Mouse (Mus musculus) neural tube, embryonic 11.5 days (tissue): ENCODE results near the gene Gm20388. TPM values are rescaled to one million over a fixed set of nuclear protein-coding genes. Genes with fewer than 3 reads are reported as not detected.
A peak's percentile ranks its signal among the peaks of the same experiment; 100 is the strongest.

ENCODE experiments used
- ATAC-seq: fragments of 200-750 bp; cut with Nextera tagmentation; 2 replicates; pipeline ENCODE4 v1.8.0; 2017; ENCODE audit warnings: moderate number of reproducible peaks, mild to moderate bottlenecking, moderate TSS enrichment, moderate library complexity; ENCODE audit not compliant: insufficient read depth, low FRiP score, low TSS enrichment
- DNase-seq: peaks from one replicate; pipeline ENCODE4 v3.0.0-alpha.2; 2015; ENCODE audit warnings: low spot score
- H3K27ac ChIP-seq: fragments of 300-500 bp; sonication (generic); 2 replicates; pipeline ENCODE4 v1.5.1; 2014; ENCODE audit warnings: low read depth, mild to moderate bottlenecking, low read length
- H3K27me3 ChIP-seq: fragments of 300-500 bp; sonication (generic); 2 replicates; pipeline ENCODE4 v1.6.1; 2014; ENCODE audit warnings: mild to moderate bottlenecking, low read length, mixed read lengths; ENCODE audit not compliant: control insufficient read depth, insufficient read depth
- H3K36me3 ChIP-seq: fragments of 300-500 bp; sonication (generic); 2 replicates; pipeline ENCODE4 v1.6.1; 2014; ENCODE audit warnings: mild to moderate bottlenecking, low read length, moderate library complexity, mixed read lengths; ENCODE audit not compliant: control insufficient read depth, insufficient read depth
- H3K4me1 ChIP-seq: fragments of 300-500 bp; sonication (generic); 2 replicates; pipeline ENCODE4 v1.6.1; 2014; ENCODE audit warnings: low read length, mixed read lengths; ENCODE audit not compliant: control insufficient read depth, insufficient read depth
- H3K4me2 ChIP-seq: fragments of 300-500 bp; sonication (generic); 2 replicates; pipeline ENCODE4 v1.6.1; 2014; ENCODE audit warnings: low read depth, mild to moderate bottlenecking, moderate library complexity
- H3K4me3 ChIP-seq: fragments of 300-500 bp; sonication (generic); 2 replicates; pipeline ENCODE4 v1.5.1; 2014; ENCODE audit warnings: low read depth, low read length
- H3K9ac ChIP-seq: fragments of 300-500 bp; sonication (generic); 2 replicates; pipeline ENCODE4 v1.6.1; 2014; ENCODE audit warnings: mild to moderate bottlenecking, low read length
- H3K9me3 ChIP-seq: fragments of 300-500 bp; sonication (generic); 2 replicates; pipeline ENCODE4 v1.6.1; 2016; ENCODE audit warnings: low read length; ENCODE audit not compliant: control insufficient read depth
- WGBS: fragments of 180-500 bp; shearing (Covaris S2); extraction: QIAGEN DNeasy Blood & Tissue Kit; methylation state at CpG from one replicate; pipeline ENCODE4 v1.1.7; 2014; 5-methylcytosine and 5-hydroxymethylcytosine counted together
- polyA plus RNA-seq: library from polyadenylated mRNA; unstranded; fragments of >200 nt; fragmentation: Nextera tagmentation; extraction: Ambion mirVana; gene quantifications from 2 replicates; pipeline ENCODE4 v1.2.1, GENCODE M21; 2014

Gm20388 gene
- polyA plus RNA-seq, 1 experiment from 2014 or later: not detected

DNA sequence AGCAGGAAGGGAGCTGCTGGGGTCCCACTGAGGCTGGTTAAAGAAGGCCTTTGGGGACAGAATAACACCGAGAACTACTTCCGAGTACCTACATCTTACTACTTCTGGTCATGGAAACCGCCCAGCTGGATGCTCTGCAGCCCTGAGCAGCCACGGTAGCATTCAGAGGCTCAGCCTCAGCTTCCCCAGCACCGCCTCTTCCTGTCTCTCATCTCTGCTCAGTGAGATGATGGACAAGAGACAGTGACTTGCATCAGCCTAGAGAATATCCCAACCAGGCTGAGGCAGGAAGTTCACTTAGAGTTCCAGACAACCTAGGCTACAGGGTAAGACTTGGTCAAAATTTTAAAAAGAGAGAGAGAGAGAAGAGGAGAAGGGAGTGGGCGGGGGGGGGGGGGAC, 3876.0 kb downstream of the Gm20388 start:
- ATAC-seq: no peak
- Histone ChIP-seq H3K4me1 (0 out of 2 replicates have a peak, but pooled peaks cover under 1% of the 10 kb centered on the region), H3K9me3 (no peaks in the 10 kb centered on the region), H3K36me3 (no peaks in the 10 kb centered on the region), H3K4me2 (no peak overlapping the region), H3K27me3 (no peaks in the 10 kb centered on the region), H3K27ac (no peak overlapping the region), H3K4me3 (no peak overlapping the region), H3K9ac (no peak overlapping the region)
- WGBS: 61% methylated on average over 6 of the region's 6 CpGs
- no peak for DNase-seq

- DNase-seq: no peak
- Histone ChIP-seq H3K9ac (no peak overlapping the region), H3K27ac (no peak overlapping the region), H3K4me3 (no peak overlapping the region), H3K36me3 (no peaks in the 10 kb centered on the region), H3K4me1 (0 out of 2 replicates have a peak, but pooled peaks cover 3% of the 10 kb centered on the region), H3K9me3 (no peaks in the 10 kb centered on the region), H3K4me2 (no peak overlapping the region), H3K27me3 (no peaks in the 10 kb centered on the region)
- 52% methylated on average over 21 of the region's 21 CpGs for WGBS
- ATAC-seq: no peak
Measured at GRCm38 (mm10) chr8:123787254-123787897, 3876.7 kb downstream of the Gm20388 start.

GRCm38 (mm10) chr8:123788416-123789170, 3878.0 kb downstream of the Gm20388 start:
- no peaks in the 10 kb centered on the region for H3K9me3 ChIP-seq
- 52% methylated on average over 14 of the region's 14 CpGs for WGBS
- H3K4me2 ChIP-seq: no peak overlapping the region
- DNase-seq (no peak), ATAC-seq (no peak)
- no peaks in the 10 kb centered on the region for H3K36me3 ChIP-seq
- no peaks in the 10 kb centered on the region for H3K27me3 ChIP-seq
- H3K4me1 ChIP-seq: 0 out of 2 replicates have a peak, but pooled peaks cover 3% of the 10 kb centered on the region
- H3K4me3 ChIP-seq: no peak overlapping the region
- no peak overlapping the region for H3K9ac ChIP-seq
- H3K27ac ChIP-seq: no peak overlapping the region

DNA sequence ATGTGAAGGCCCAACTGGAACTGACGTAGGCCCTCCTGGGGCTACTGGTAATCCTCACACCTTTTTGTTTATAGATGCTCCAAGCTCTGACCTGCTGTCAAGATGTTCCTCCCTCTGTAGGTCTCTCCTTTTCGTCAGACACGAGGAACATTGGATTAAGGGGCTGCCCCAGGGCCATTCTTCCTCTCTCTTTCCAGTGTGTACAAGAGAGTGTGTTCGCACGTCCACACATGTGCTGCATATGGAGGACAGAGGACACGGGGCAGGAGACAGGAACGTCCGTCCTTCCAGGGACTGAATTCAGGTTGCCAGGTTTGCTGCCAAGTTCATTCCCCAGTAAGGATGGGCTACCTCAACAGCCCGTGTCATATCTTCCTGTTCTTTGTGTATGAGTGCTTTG, 3878.8 kb downstream of the Gm20388 start:
- Histone ChIP-seq H3K9me3 (no peaks in the 10 kb centered on the region), H3K4me2 (no peak overlapping the region), H3K27me3 (no peaks in the 10 kb centered on the region), H3K36me3 (no peaks in the 10 kb centered on the region), H3K27ac (no peak overlapping the region), H3K4me3 (no peak overlapping the region), H3K4me1 (0 out of 2 replicates have a peak, but pooled peaks cover 3% of the 10 kb centered on the region), H3K9ac (no peak overlapping the region)
- DNase-seq (no peak), ATAC-seq (no peak)
- WGBS: 78% methylated on average over 9 of the region's 9 CpGs

GRCm38 (mm10) chr8:123789970-123790369, 3879.3 kb downstream of the Gm20388 start:
- H3K9ac ChIP-seq: no peak overlapping the region
- DNase-seq (peak; percentile 89), ATAC-seq (no peak)
- H3K27me3 ChIP-seq: no peaks in the 10 kb centered on the region
- no peak overlapping the region for H3K4me3 ChIP-seq
- WGBS: 1% methylated on average over 4 of the region's 4 CpGs
- H3K4me1 ChIP-seq: 0 out of 2 replicates have a peak, but pooled peaks cover 3% of the 10 kb centered on the region
- no peaks in the 10 kb centered on the region for H3K36me3 ChIP-seq
- no peak overlapping the region for H3K27ac ChIP-seq
- no peaks in the 10 kb centered on the region for H3K9me3 ChIP-seq
- H3K4me2 ChIP-seq: no peak overlapping the region

DNA sequence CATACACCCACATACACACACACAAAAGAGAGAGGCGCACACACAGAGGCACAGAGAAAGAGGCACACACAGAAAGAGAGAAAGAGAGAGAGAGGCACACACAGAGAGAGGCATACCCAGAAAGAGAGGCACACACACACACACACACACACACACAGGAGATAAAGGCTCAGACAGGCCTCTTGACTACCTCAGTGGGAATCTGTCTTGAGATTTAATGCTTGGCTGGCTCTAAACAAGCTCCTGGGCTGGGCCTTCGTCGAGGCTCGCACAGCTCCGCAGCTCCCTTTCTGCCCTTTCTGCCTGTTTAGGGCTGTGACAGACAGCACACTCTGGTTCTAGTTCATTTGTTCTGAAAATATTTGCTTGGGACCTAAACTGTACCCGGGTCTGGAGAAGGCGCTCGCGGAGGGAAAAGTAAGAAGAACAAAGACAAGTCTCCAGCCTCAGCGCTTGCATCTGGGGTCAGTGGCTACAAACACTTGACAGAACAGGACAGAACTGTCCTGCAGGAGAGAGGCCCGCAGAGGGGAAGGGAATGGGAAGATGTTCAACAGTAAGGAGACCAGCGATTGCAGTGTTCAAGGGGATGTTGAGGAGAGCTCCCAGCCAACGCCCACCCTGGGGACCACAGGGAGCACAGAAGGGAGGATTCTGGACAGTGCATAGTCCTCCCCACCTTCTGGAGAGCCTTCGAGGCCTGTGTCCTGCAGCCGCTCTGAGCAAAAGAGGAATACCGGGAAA, 3880.6 kb downstream of the Gm20388 start:
- WGBS: 44% methylated on average over 16 of the region's 16 CpGs
- Histone ChIP-seq H3K4me2 (no peak overlapping the region), H3K27me3 (no peaks in the 10 kb centered on the region), H3K9me3 (no peaks in the 10 kb centered on the region), H3K4me3 (no peak overlapping the region), H3K4me1 (0 out of 2 replicates have a peak, but pooled peaks cover 3% of the 10 kb centered on the region), H3K36me3 (no peaks in the 10 kb centered on the region), H3K27ac (peak overlapping the region; percentile 78), H3K9ac (peak overlapping the region; percentile 37)
- peak; percentile 69 for DNase-seq
- ATAC-seq: peak; percentile 79; the same call in 1 of the 2 replicates

GRCm38 (mm10) chr8:123791845-123792225, 3881.2 kb downstream of the Gm20388 start:
- 62% methylated on average over 7 of the region's 7 CpGs for WGBS
- no peak for DNase-seq
- no peaks in the 10 kb centered on the region for H3K27me3 ChIP-seq
- no peaks in the 10 kb centered on the region for H3K36me3 ChIP-seq
- no peak for ATAC-seq
- H3K4me3 ChIP-seq: no peak overlapping the region
- H3K9ac ChIP-seq: peak overlapping the region; percentile 37
- H3K4me1 ChIP-seq: 0 out of 2 replicates have a peak, but pooled peaks cover 3% of the 10 kb centered on the region
- no peak overlapping the region for H3K4me2 ChIP-seq
- H3K9me3 ChIP-seq: no peaks in the 10 kb centered on the region
- H3K27ac ChIP-seq: peak overlapping the region; percentile 78

- DNase-seq (no peak), ATAC-seq (no peak)
- no peak overlapping the region for H3K4me2 ChIP-seq
- no peaks in the 10 kb centered on the region for H3K27me3 ChIP-seq
- H3K9me3 ChIP-seq: no peaks in the 10 kb centered on the region
- H3K36me3 ChIP-seq: no peaks in the 10 kb centered on the region
- no peak overlapping the region for H3K4me3 ChIP-seq
- 24% methylated on average over 10 of the region's 10 CpGs for WGBS
- 0 out of 2 replicates have a peak, but pooled peaks cover 3% of the 10 kb centered on the region for H3K4me1 ChIP-seq
- no peak overlapping the region for H3K9ac ChIP-seq
- no peak overlapping the region for H3K27ac ChIP-seq
Measured at GRCm38 (mm10) chr8:123793900-123794299, 3883.3 kb downstream of the Gm20388 start.
